Mouse (Mus musculus) yolk sac, embryonic 10.5 days (tissue): ENCODE data around the gene Efnb3.

Experiments
- DNase-seq: peaks from one replicate; pipeline ENCODE4 v3.0.0-alpha.2; 2017; ENCODE audit warnings: low spot score

Efnb3 gene

GRCm38 (mm10) chr11:69582230-69582805, 22.3 kb upstream of the Efnb3 start:
- no peak for DNase-seq

- DNase-seq, result no peak
Measured at GRCm38 (mm10) chr11:69581814-69582213, 21.8 kb upstream of the Efnb3 start.

GRCm38 (mm10) chr11:69581147-69581688, 21.2 kb upstream of the Efnb3 start:
- DNase-seq, result peak; percentile 95

GRCm38 (mm10) chr11:69580572-69581146, 20.7 kb upstream of the Efnb3 start:
- DNase-seq, result peak; percentile 48

GRCm38 (mm10) chr11:69580091-69580514, 20.1 kb upstream of the Efnb3 start, which contains the start of the genes Wrap53 and Trp53:
Gene Wrap53 (minus strand): TSS chr11:69580255.
Gene Trp53 (plus strand): TSS chr11:69580359.
- DNase-seq, result peak; percentile 94

GRCm38 (mm10) chr11:69579128-69580017, 19.4 kb upstream of the Efnb3 start:
- DNase-seq, result peak; percentile 99

- DNase-seq, result no peak
Measured at GRCm38 (mm10) chr11:69578301-69578700, 18.3 kb upstream of the Efnb3 start.

- DNase-seq, result no peak
Measured at GRCm38 (mm10) chr11:69576307-69576706, 16.3 kb upstream of the Efnb3 start.

GRCm38 (mm10) chr11:69575220-69575619, 15.2 kb upstream of the Efnb3 start:
- DNase-seq, result no peak

GRCm38 (mm10) chr11:69565131-69565530, 5.1 kb upstream of the Efnb3 start:
- no peak for DNase-seq

- DNase-seq, result no peak
Measured at GRCm38 (mm10) chr11:69564391-69564790, 4.4 kb upstream of the Efnb3 start.

- DNase-seq, result no peak
Measured at GRCm38 (mm10) chr11:69563373-69563772, 3.4 kb upstream of the Efnb3 start.

- no peak for DNase-seq
Measured at GRCm38 (mm10) chr11:69560896-69561854, 1.2 kb upstream of the Efnb3 start.

- DNase-seq, result no peak
Measured at GRCm38 (mm10) chr11:69559183-69559582, 822 bp downstream of the Efnb3 start.

GRCm38 (mm10) chr11:69558756-69559155, 1.2 kb downstream of the Efnb3 start:
- DNase-seq, result no peak

GRCm38 (mm10) chr11:69557381-69557958, 2.5 kb downstream of the Efnb3 start:
- no peak for DNase-seq

GRCm38 (mm10) chr11:69554539-69555140, 5.4 kb downstream of the Efnb3 start:
- DNase-seq, result no peak

GRCm38 (mm10) chr11:69553341-69553721, 6.7 kb downstream of the Efnb3 start:
- DNase-seq, result no peak

- DNase-seq, result no peak
Measured at GRCm38 (mm10) chr11:69552622-69553340, 7.2 kb downstream of the Efnb3 start.

GRCm38 (mm10) chr11:69551310-69551709, 8.7 kb downstream of the Efnb3 start:
- DNase-seq, result no peak
